Mouse (Mus musculus) heart, embryonic 14.5 days (tissue): ENCODE measurements around the gene Msln. TPM values are rescaled to one million over a fixed set of nuclear protein-coding genes. Genes with fewer than 3 reads are reported as not detected.

Experiments
- ATAC-seq: fragments of 200-750 bp; cut with Nextera tagmentation; 2 replicates; pipeline ENCODE4 v1.8.0; 2017; ENCODE audit warnings: low read depth, moderate TSS enrichment; ENCODE audit not compliant: insufficient number of reproducible peaks, insufficient read depth, low FRiP score
- H3K27ac ChIP-seq, 2 experiments: fragments of 200-500 bp in 1 of 2; fragments of 300-500 bp in 1 of 2; sonication (generic) in 1 of 2; replicated peaks in 1 of 2; 2 replicates each; pipeline ENCODE4 v1.5.1; 2012 to 2014; ENCODE audit warnings: low read depth in 2 of 2, low read length in 2 of 2, control low read depth in 1 of 2, mild to moderate bottlenecking in 1 of 2, mixed read lengths in 1 of 2; ENCODE audit not compliant: control insufficient read depth in 1 of 2, insufficient read depth in 1 of 2
- H3K27me3 ChIP-seq: fragments of 300-500 bp; sonication (generic); 2 replicates; pipeline ENCODE4 v1.6.1; 2014; ENCODE audit warnings: mild to moderate bottlenecking, low read length, control low read depth; ENCODE audit not compliant: control insufficient read depth, insufficient read depth
- H3K36me3 ChIP-seq: fragments of 300-500 bp; sonication (generic); 2 replicates; pipeline ENCODE4 v1.6.1; 2014; ENCODE audit warnings: mild to moderate bottlenecking, control low read depth, low read length, mixed read lengths; ENCODE audit not compliant: control insufficient read depth, insufficient read depth
- H3K4me1 ChIP-seq, 2 experiments: fragments of 200-500 bp in 1 of 2; fragments of 300-500 bp in 1 of 2; sonication (generic) in 1 of 2; 2 replicates each; pipeline ENCODE4 v1.6.1; 2012 to 2014; ENCODE audit warnings: low read length in 2 of 2, control low read depth in 1 of 2, mixed read lengths in 1 of 2; ENCODE audit not compliant: control insufficient read depth in 2 of 2, insufficient read depth in 2 of 2
- H3K4me2 ChIP-seq: fragments of 300-500 bp; sonication (generic); 2 replicates; pipeline ENCODE4 v1.6.1; 2014; ENCODE audit warnings: mild to moderate bottlenecking, low read length
- H3K4me3 ChIP-seq, 2 experiments: fragments of 200-500 bp in 1 of 2; fragments of 300-500 bp in 1 of 2; sonication (generic) in 1 of 2; 2 replicates each; pipeline ENCODE4 v1.5.1; 2012 to 2014; ENCODE audit warnings: low read length in 2 of 2, mild to moderate bottlenecking in 2 of 2, control low read depth in 1 of 2, low read depth in 1 of 2, moderate library complexity in 1 of 2; ENCODE audit not compliant: control insufficient read depth in 1 of 2, insufficient read depth in 1 of 2
- H3K9ac ChIP-seq: fragments of 300-500 bp; sonication (generic); 2 replicates; pipeline ENCODE4 v1.6.1; 2014; ENCODE audit warnings: mild to moderate bottlenecking, low read length
- H3K9me3 ChIP-seq: fragments of 300-500 bp; sonication (generic); 2 replicates; pipeline ENCODE4 v1.6.1; 2016; ENCODE audit warnings: low read length, control low read depth; ENCODE audit not compliant: control insufficient read depth
- WGBS: fragments of 180-500 bp; shearing (Covaris S2); extraction: QIAGEN DNeasy Blood & Tissue Kit; methylation state at CpG from one replicate; pipeline ENCODE4 v1.1.7; 2014; 5-methylcytosine and 5-hydroxymethylcytosine counted together
- polyA plus RNA-seq: library from polyadenylated mRNA; unstranded; fragments of >200 nt; fragmentation: Nextera tagmentation; extraction: Ambion mirVana; gene quantifications from 2 replicates; pipeline ENCODE4 v1.2.1, GENCODE M21; 2014

Gene Msln
- 31.9 and 34.7 TPM in 2 replicates for polyA plus RNA-seq

DNA sequence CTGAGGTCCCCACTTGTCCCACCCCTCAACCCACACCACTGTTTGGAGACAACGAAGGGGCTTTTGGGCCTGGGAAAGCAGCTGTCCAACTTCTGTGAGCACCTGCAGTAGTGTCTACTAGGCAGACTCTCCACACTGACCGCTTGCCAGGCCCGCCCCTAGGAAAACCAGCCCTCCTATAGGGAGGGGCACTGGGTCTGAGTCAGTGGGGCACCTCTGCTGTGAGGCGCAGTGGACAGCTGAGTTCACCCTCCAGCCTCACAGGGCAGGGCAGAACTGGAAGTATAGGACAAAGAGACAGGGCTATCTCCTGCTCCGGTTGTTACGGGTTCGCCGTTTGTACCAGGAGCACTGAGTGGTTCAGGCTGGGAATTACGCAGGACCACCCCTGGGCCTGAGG, at the start of gene Msln:
Gene Msln (minus strand): TSS at position 138 of the 400 bp plus-strand sequence.
- H3K9me3 ChIP-seq = no peaks in the 10 kb centered on the region
- H3K4me2 ChIP-seq = no peak within 1 kb of the TSS
- no peak within 1 kb of the TSS for H3K27ac ChIP-seq
- no peak within 1 kb of the TSS for H3K9ac ChIP-seq
- no peaks in the 10 kb centered on the region for H3K27me3 ChIP-seq
- no peak within 1 kb of the TSS for H3K4me3 ChIP-seq
- 77% methylated on average over 9 of the region's 9 CpGs for WGBS
- H3K36me3 ChIP-seq = no peaks in the 10 kb centered on the region
- peaks cover 7 to 8% of the 10 kb centered on the region in 2 experiments; a peak in 3 of 4 replicates for H3K4me1 ChIP-seq
- ATAC-seq = no peak

DNA sequence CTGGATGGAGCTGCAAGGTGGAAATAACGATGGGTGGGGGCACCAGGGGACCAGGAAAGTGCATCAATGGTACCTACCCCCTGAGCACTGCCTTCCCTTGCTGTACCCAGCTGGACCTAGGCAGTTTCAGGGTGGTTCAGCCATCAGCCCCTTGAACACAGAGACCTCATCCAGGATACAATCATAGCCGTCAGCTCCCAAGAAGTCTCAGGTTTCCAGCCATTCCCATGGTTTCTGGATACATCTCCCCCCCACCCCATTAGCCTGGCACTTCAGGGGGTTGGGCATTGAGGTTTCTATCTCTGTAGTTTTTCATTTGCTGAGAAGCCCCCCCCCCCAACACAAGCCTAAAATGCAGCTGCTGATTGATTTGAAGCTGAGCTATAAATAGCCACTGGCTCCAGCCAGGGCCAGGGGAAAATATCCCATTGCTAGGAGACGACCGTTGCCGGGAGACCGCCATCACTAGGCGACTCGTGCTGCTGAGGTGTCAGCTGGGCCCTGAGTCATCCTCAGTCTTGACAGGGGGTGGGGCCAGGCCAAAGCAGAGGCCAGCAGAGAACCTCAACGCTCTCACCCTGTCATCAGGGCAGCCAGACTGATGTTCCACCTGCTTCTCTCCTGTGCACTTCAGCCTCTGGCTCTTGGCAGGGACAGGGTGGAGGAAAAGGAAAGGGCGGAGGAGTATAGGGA, 48.8 kb upstream of the Msln start:
- Histone ChIP-seq H3K27ac (peak overlapping the region in 1 of 2 experiments; percentile 25; a peak in 1 of 4 replicates), H3K36me3 (no peaks in the 10 kb centered on the region), H3K27me3 (peaks cover 2% of the 10 kb centered on the region), H3K4me2 (peak overlapping the region; percentile 44), H3K9ac (no peak overlapping the region), H3K4me1 (peaks cover 5 to 9% of the 10 kb centered on the region in 2 experiments), H3K4me3 (no peak overlapping the region), H3K9me3 (no peaks in the 10 kb centered on the region)
- WGBS = 12% methylated on average over 10 of the region's 10 CpGs
- ATAC-seq = peak; percentile 82

DNA sequence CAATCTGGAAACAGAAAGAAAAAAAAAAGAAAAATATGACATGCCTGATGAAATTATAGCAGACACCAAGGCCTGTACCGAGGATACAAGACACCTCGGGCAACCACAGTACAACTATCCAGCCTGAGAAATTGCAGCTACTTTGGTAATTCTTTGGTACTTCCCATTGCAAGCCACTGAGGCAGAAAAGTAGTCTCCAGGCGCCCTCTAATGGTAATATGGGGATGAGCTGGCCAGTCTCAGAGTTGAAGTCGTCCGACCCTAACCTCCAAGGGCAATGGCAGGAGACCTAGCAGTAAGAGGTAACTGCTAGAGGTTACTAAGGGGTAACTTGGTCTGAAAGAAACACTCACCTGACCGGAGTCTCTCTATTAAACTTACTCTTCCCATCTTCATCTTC, 46.9 kb upstream of the Msln start:
- no peak overlapping the region for H3K4me3 ChIP-seq
- no peak for ATAC-seq
- H3K4me1 ChIP-seq = peaks cover 12 to 16% of the 10 kb centered on the region in 2 experiments
- H3K36me3 ChIP-seq = no peaks in the 10 kb centered on the region
- H3K27me3 ChIP-seq = no peaks in the 10 kb centered on the region
- H3K4me2 ChIP-seq = no peak overlapping the region
- 7% methylated on average over 6 of the region's 6 CpGs for WGBS
- H3K27ac ChIP-seq = no peak overlapping the region
- H3K9me3 ChIP-seq = no peaks in the 10 kb centered on the region
- H3K9ac ChIP-seq = no peak overlapping the region

DNA sequence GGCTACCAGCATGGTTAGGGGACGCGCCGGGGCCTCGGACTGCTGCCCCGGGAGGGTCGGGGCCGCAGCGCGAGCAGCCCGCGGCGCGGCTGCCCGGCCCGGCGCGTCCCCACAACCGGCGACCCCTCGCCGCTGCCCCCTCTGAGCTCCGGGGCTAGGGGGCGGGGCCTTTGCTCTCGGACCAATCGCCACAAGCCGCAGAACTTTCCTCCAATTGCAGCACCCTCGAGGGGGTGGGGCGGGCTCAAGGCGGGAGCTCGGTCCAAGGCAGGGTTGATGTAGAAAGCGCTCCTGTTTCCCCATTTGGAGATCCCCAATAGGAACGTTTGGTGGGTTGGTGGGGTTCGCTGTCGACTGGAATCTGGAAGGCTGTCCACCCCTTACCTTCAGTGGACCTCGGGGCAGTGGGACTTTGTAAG, 42.8 kb upstream of the Msln start, which contains the start of gene Metrn:
Gene Metrn (minus strand): TSS at position 186 of the 419 bp plus-strand sequence.
- H3K27ac ChIP-seq = 0 out of 4 replicates have a peak within 1 kb of the TSS, but pooled peaks of 1 of the 2 experiments have one; percentile 24
- H3K4me3 ChIP-seq = peak within 1 kb of the TSS; percentile 61 to 86
- peak; percentile 69 for ATAC-seq
- peaks cover 17 to 25% of the 10 kb centered on the region in 2 experiments for H3K4me1 ChIP-seq
- H3K9me3 ChIP-seq = no peaks in the 10 kb centered on the region
- 2% methylated on average over 35 of the region's 35 CpGs for WGBS
- peak within 1 kb of the TSS; percentile 95 for H3K4me2 ChIP-seq
- no peaks in the 10 kb centered on the region for H3K36me3 ChIP-seq
- H3K9ac ChIP-seq = peak within 1 kb of the TSS; percentile 67
- no peaks in the 10 kb centered on the region for H3K27me3 ChIP-seq

DNA sequence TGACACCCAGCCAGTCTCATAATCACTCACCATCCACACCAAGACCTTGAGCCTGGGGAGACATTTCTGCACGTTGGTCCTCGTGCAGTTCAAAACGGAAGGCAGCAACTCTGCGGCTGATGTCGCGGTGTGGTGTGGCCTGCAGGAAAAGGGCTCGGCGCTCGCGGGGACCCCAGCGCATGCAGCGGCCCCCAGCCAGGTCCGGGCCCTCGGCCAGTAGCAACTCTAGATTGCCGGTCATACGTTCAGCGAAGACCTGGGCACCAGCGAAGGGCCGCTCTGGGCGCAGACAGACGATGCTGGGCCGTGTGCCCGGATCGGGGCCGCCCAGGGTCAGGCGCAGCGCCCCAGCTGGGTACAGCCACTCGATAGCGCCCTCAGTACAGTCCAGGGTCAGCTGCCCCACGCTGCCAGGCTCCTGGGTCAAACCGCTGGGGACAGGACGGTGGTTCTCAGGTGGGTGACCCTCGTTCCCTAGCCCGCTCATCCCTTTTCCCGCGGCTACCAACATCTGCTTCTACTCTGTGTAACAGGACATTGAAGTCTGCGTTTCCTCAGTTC, 42.1 kb upstream of the Msln start:
- Histone ChIP-seq H3K4me1 (peaks cover 19 to 30% of the 10 kb centered on the region in 2 experiments), H3K9ac (peak overlapping the region; percentile 67), H3K9me3 (no peaks in the 10 kb centered on the region), H3K36me3 (no peaks in the 10 kb centered on the region), H3K4me3 (peak overlapping the region; percentile 61 to 86), H3K27ac (0 out of 4 replicates have a peak overlapping the region, but pooled peaks of 1 of the 2 experiments have one; percentile 24), H3K27me3 (no peaks in the 10 kb centered on the region), H3K4me2 (peak overlapping the region; percentile 95)
- 3% methylated on average over 37 of the region's 37 CpGs for WGBS
- no peak for ATAC-seq

DNA sequence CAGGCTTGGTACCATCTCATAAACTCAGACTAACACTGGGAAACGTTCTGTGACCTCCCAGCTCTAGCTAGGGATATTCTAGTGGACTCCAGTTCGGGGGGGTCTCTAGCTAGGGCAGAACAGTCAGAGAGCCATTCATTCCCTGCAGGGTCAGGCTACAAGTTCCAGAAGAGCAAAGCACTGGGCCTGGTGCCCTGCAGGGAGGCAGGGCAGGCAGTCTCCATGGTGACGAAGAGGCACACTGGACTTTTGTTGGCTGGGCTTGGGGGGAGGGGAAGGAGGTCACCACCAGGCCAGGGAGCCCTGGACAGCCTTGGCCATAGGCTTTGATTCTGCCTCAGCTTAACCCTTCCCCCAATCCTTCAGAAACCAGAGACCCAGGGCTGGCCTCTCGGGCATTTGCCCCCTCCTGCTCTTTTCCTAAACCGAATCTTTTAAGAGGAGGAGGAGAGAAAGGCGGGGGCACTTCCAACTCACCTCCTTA, 41.5 kb upstream of the Msln start, which contains the start of gene AC134908.4:
Gene AC134908.4 (minus strand): TSS at position 51 of the 484 bp plus-strand sequence.
- peak within 1 kb of the TSS; percentile 61 to 86 for H3K4me3 ChIP-seq
- peaks cover 21 to 36% of the 10 kb centered on the region in 2 experiments for H3K4me1 ChIP-seq
- no peaks in the 10 kb centered on the region for H3K9me3 ChIP-seq
- no peak for ATAC-seq
- H3K27ac ChIP-seq = 0 out of 4 replicates have a peak within 1 kb of the TSS, but pooled peaks of 1 of the 2 experiments have one; percentile 24
- no peaks in the 10 kb centered on the region for H3K27me3 ChIP-seq
- H3K9ac ChIP-seq = peak within 1 kb of the TSS; percentile 67
- 40% methylated on average over 6 of the region's 6 CpGs for WGBS
- H3K4me2 ChIP-seq = peak within 1 kb of the TSS; percentile 95
- H3K36me3 ChIP-seq = no peaks in the 10 kb centered on the region

DNA sequence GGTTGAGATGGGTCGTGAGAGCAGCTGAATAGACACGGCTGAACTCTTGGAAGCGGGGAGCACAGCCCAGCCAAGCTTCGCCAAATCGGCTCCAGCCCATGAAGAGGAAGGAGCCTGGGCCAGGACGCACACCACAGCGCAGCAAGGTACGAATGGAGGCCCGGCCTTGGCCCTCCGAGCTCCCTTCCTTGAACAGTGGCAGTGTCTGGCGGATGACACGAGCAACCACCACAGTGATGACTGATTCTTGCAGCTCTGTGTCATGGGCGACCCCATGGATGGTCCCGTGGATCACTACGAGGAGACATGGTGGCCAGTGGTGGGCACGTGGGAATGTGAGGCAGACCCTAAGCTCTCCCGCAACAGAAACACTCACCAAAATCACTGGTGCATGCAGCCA, 40.8 kb upstream of the Msln start:
- no peak overlapping the region for H3K4me2 ChIP-seq
- H3K4me1 ChIP-seq = peaks cover 21 to 36% of the 10 kb centered on the region in 2 experiments
- H3K4me3 ChIP-seq = no peak overlapping the region
- H3K9ac ChIP-seq = no peak overlapping the region
- H3K36me3 ChIP-seq = 0 out of 2 replicates have a peak, but pooled peaks cover 3% of the 10 kb centered on the region
- H3K27ac ChIP-seq = no peak overlapping the region
- ATAC-seq = no peak
- H3K9me3 ChIP-seq = no peaks in the 10 kb centered on the region
- H3K27me3 ChIP-seq = no peaks in the 10 kb centered on the region
- 87% methylated on average over 17 of the region's 17 CpGs for WGBS
